Mouse (Mus musculus) CH12.LX (cell line): ENCODE results near the gene Fmo3. TPM values are rescaled to one million over a fixed set of nuclear protein-coding genes. Genes with fewer than 3 reads are reported as not detected.

ENCODE experiments used
- DNase-seq: peaks from one replicate; pipeline ENCODE4 v3.0.0-alpha.2; 2013; ENCODE audit errors: extremely low read depth
- H3K27ac ChIP-seq: 2 replicates; pipeline ENCODE4 v1.5.1; 2012; ENCODE audit warnings: low read depth, mild to moderate bottlenecking, control low read depth, moderate library complexity; ENCODE audit not compliant: insufficient read depth
- H3K27me3 ChIP-seq: replicated peaks from 2 replicates; pipeline ENCODE3; 2012; ENCODE audit warnings: inconsistent platforms
- H3K36me3 ChIP-seq, 2 experiments: replicated peaks in 1 of 2; 2 replicates each; pipeline versions ENCODE3 to v1.6.1; 2012; ENCODE audit warnings: inconsistent platforms in 1 of 2, low read length in 1 of 2, mild to moderate bottlenecking in 1 of 2, mixed read lengths in 1 of 2, moderate library complexity in 1 of 2; ENCODE audit not compliant: control insufficient read depth in 1 of 2, insufficient read depth in 1 of 2
- H3K4me1 ChIP-seq, 2 experiments: 2 replicates each; pipeline ENCODE4 v1.6.1; 2012; ENCODE audit warnings: inconsistent platforms in 1 of 2, moderate library complexity in 1 of 2; ENCODE audit not compliant: insufficient read depth in 2 of 2, control insufficient read depth in 1 of 2
- H3K4me2 ChIP-seq: 2 replicates; pipeline ENCODE4 v1.6.1; 2012; ENCODE audit warnings: low read depth, mild to moderate bottlenecking, control low read depth; ENCODE audit not compliant: poor library complexity, insufficient read depth, severe bottlenecking
- H3K4me3 ChIP-seq, 3 experiments: fragments of 150-350 bp in 1 of 3; sonication (generic) in 1 of 3; replicated peaks in 1 of 3; 2 replicates each; pipeline versions ENCODE3 to v1.5.1; 2011 to 2012; ENCODE audit warnings: low read depth in 2 of 3, low read length in 2 of 3, mild to moderate bottlenecking in 2 of 3, moderate library complexity in 2 of 3, control low read depth in 1 of 3, improper control_type of control experiment in 1 of 3, inconsistent platforms in 1 of 3, mixed read lengths in 1 of 3; ENCODE audit not compliant: poor library complexity in 1 of 3
- H3K79me2 ChIP-seq: replicated peaks from 2 replicates; pipeline ENCODE4 v1.6.1; 2012; ENCODE audit warnings: mild to moderate bottlenecking, moderate library complexity; ENCODE audit not compliant: control insufficient read depth, poor library complexity, insufficient read depth, severe bottlenecking; ENCODE audit errors: extremely low read depth
- H3K9ac ChIP-seq: 2 replicates; pipeline ENCODE4 v1.6.1; 2012; ENCODE audit warnings: low read depth, mild to moderate bottlenecking, control low read depth, moderate library complexity; ENCODE audit not compliant: insufficient read depth
- H3K9me3 ChIP-seq: replicated peaks from 2 replicates; pipeline ENCODE3; 2012; ENCODE audit warnings: low read length, inconsistent platforms, mixed read lengths
- CHD1 ChIP-seq: IDR thresholded peaks from 2 replicates; pipeline ENCODE4 v1.6.1; 2012; ENCODE audit warnings: low read depth, low read length, improper control_type of control experiment, inconsistent platforms
- CHD2 ChIP-seq: IDR thresholded peaks from 2 replicates; pipeline ENCODE4 v1.6.1; 2011; ENCODE audit warnings: low read length, improper control_type of control experiment
- CTCF ChIP-seq, 2 experiments: IDR thresholded peaks in 1 of 2; conservative IDR thresholded peaks in 1 of 2; 2 replicates each; pipeline ENCODE4 v1.5.1; 2011 to 2012; ENCODE audit warnings: low read depth in 2 of 2, low read length in 2 of 2, improper control_type of control experiment in 1 of 2, inconsistent platforms in 1 of 2, mild to moderate bottlenecking in 1 of 2, moderate library complexity in 1 of 2
- E2F4 ChIP-seq: IDR thresholded peaks from 2 replicates; pipeline ENCODE4 v1.6.1; 2011; ENCODE audit warnings: low read depth, low read length, improper control_type of control experiment; ENCODE audit not compliant: insufficient replicate concordance
- ELF1 ChIP-seq: IDR thresholded peaks from 2 replicates; pipeline ENCODE4 v1.6.1; 2014; ENCODE audit warnings: low read depth, mild to moderate bottlenecking, inconsistent platforms, low read length, improper control_type of control experiment
- EP300 ChIP-seq: IDR thresholded peaks from 2 replicates; pipeline ENCODE4 v1.6.1; 2011; ENCODE audit warnings: low read length, improper control_type of control experiment
- ETS1 ChIP-seq: conservative IDR thresholded peaks from 2 replicates; pipeline ENCODE4 v1.6.1; 2012; ENCODE audit warnings: low read depth, mild to moderate bottlenecking, inconsistent platforms, low read length, improper control_type of control experiment, moderate library complexity
- GABPA ChIP-seq: IDR thresholded peaks from 2 replicates; pipeline ENCODE4 v1.6.1; 2012; ENCODE audit warnings: low read depth, low read length, improper control_type of control experiment, inconsistent platforms; ENCODE audit not compliant: insufficient replicate concordance
- HCFC1 ChIP-seq: IDR thresholded peaks from 2 replicates; pipeline ENCODE4 v1.6.1; 2012; ENCODE audit warnings: low read depth, mild to moderate bottlenecking, inconsistent platforms, low read length, improper control_type of control experiment
- IRF4 ChIP-seq: IDR thresholded peaks from 2 replicates; pipeline ENCODE4 v1.6.1; 2014; ENCODE audit warnings: low read depth, mild to moderate bottlenecking, inconsistent platforms, low read length, improper control_type of control experiment
- JUN ChIP-seq: IDR thresholded peaks from 2 replicates; pipeline ENCODE4 v1.6.1; 2011; ENCODE audit warnings: low read depth, mild to moderate bottlenecking, low read length, improper control_type of control experiment, moderate library complexity; ENCODE audit not compliant: insufficient read depth
- KAT2A ChIP-seq: IDR thresholded peaks from 2 replicates; pipeline ENCODE4 v1.6.1; 2012; ENCODE audit warnings: low read length, improper control_type of control experiment, inconsistent platforms; ENCODE audit not compliant: insufficient replicate concordance
- MAX ChIP-seq: IDR thresholded peaks from 2 replicates; pipeline ENCODE4 v1.6.1; 2011; ENCODE audit warnings: low read length, improper control_type of control experiment
- MAZ ChIP-seq: IDR thresholded peaks from 2 replicates; pipeline ENCODE4 v1.6.1; 2012; ENCODE audit warnings: low read depth, mild to moderate bottlenecking, inconsistent platforms, low read length, improper control_type of control experiment, moderate library complexity
- MEF2A ChIP-seq: IDR thresholded peaks from 2 replicates; pipeline ENCODE4 v1.6.1; 2014; ENCODE audit warnings: low read depth, mild to moderate bottlenecking, inconsistent platforms, low read length, improper control_type of control experiment, borderline replicate concordance
- NELFE ChIP-seq: IDR thresholded peaks from 2 replicates; pipeline ENCODE4 v1.6.1; 2011; ENCODE audit warnings: low read depth, low read length, improper control_type of control experiment
- NRF1 ChIP-seq: IDR thresholded peaks from 2 replicates; pipeline ENCODE4 v1.6.1; 2014; ENCODE audit warnings: low read depth, mild to moderate bottlenecking, inconsistent platforms, low read length, improper control_type of control experiment, moderate library complexity
- PAX5 ChIP-seq: IDR thresholded peaks from 2 replicates; pipeline ENCODE4 v1.6.1; 2012; ENCODE audit warnings: low read length, inconsistent platforms, mixed read lengths
- SIN3A ChIP-seq: IDR thresholded peaks from 2 replicates; pipeline ENCODE4 v1.6.1; 2012; ENCODE audit warnings: low read length, improper control_type of control experiment, inconsistent platforms
- TBP ChIP-seq: conservative IDR thresholded peaks from 2 replicates; pipeline ENCODE4 v1.6.1; 2011; ENCODE audit warnings: low read depth, low read length, improper control_type of control experiment
- UBTF ChIP-seq: IDR thresholded peaks from 2 replicates; pipeline ENCODE4 v1.6.1; 2012; ENCODE audit warnings: low read depth, mild to moderate bottlenecking, inconsistent platforms, low read length, improper control_type of control experiment, moderate library complexity
- USF1 ChIP-seq: IDR thresholded peaks from 2 replicates; pipeline ENCODE4 v1.6.1; 2014; ENCODE audit warnings: low read depth, mild to moderate bottlenecking, inconsistent platforms, low read length, improper control_type of control experiment
- USF2 ChIP-seq: conservative IDR thresholded peaks from 2 replicates; pipeline ENCODE4 v1.6.1; 2011; ENCODE audit warnings: low read depth, low read length, improper control_type of control experiment
- ZC3H11A ChIP-seq: IDR thresholded peaks from 2 replicates; pipeline ENCODE4 v1.6.1; 2012; ENCODE audit warnings: low read depth, mild to moderate bottlenecking, inconsistent platforms, low read length, improper control_type of control experiment
- ZKSCAN1 ChIP-seq: IDR thresholded peaks from 2 replicates; pipeline ENCODE4 v1.6.1; 2012; ENCODE audit warnings: low read depth, inconsistent platforms, low read length, improper control_type of control experiment, borderline replicate concordance
- ZNF384 ChIP-seq: IDR thresholded peaks from 2 replicates; pipeline ENCODE4 v1.6.1; 2012; ENCODE audit warnings: low read depth, low read length, improper control_type of control experiment, inconsistent platforms
- dilution Hi-C: fragments of 300-500 bp; cut with MboI; formaldehyde crosslinking; loops from 2 replicates; pipeline ENCODE4 v1.14.3; 2020; ENCODE audit warnings: low sequenced_read_pairs; ENCODE audit not compliant: extremely low pct_unique_long_range_greater_than_20kb, extremely low pct_ligation_motif_present
- in situ Hi-C: fragments of 300-500 bp; cut with MboI; formaldehyde crosslinking; loops from 3 replicates; pipeline ENCODE4 v1.14.3; 2019; ENCODE audit warnings: low sequenced_read_pairs, low pct_ligation_motif_present, low pct_unique_long_range_greater_than_20kb, mixed read lengths
- polyA plus RNA-seq: library from polyadenylated mRNA; unstranded; fragments of >175 nt; gene quantifications from 2 replicates; pipeline ENCODE4 v1.2.1, GENCODE M21; 2012; ENCODE audit warnings: low read depth; ENCODE audit not compliant: insufficient read length
- total RNA-seq, 2 experiments: library from RNA; depleted of rRNA; stranded (reverse); fragments of 300-350 nt in 1 of 2; fragments of >200 nt in 1 of 2; gene quantifications; 2 replicates each; pipeline ENCODE4 v1.2.3; 2012 to 2014

The Fmo3 gene
- total and polyA plus RNA-seq, 3 experiments, result not detected

- no peaks in the 10 kb centered on the region for H3K9me3 ChIP-seq
- H3K36me3 ChIP-seq, result no peaks in the 10 kb centered on the region
- TF ChIP-seq CTCF (conservative IDR thresholded peaks at IDR 0.05 in 1 of 2, IDR thresholded peaks at IDR 0.05 in 1 of 2; ENCODE audit: low read depth in 2 of 2, low read length in 2 of 2) (no peak), CHD1 (no peak), ZKSCAN1 (no peak), SIN3A (no peak), GABPA (no peak), ZNF384 (no peak), HCFC1 (no peak), KAT2A (no peak), EP300 (no peak), USF1 (no peak), ETS1 (no peak), ELF1 (no peak), MAZ (no peak), NRF1 (no peak), E2F4 (no peak)
- H3K4me3 ChIP-seq, result no peak overlapping the region
- dilution Hi-C loops (no loop called here), in situ Hi-C loops (no loop called here)
- no peaks in the 10 kb centered on the region for H3K79me2 ChIP-seq
- no peak overlapping the region for H3K9ac ChIP-seq
- H3K27me3 ChIP-seq, result no peaks in the 10 kb centered on the region
- no peak overlapping the region for H3K27ac ChIP-seq
- DNase-seq, result no peak
- no peak overlapping the region for H3K4me2 ChIP-seq
- H3K4me1 ChIP-seq, result no peaks in the 10 kb centered on the region
Observed at GRCm38 (mm10) chr1:162943700-162944099, 40.6 kb downstream of the Fmo3 start.

- no peak overlapping the region for H3K4me2 ChIP-seq
- H3K9ac ChIP-seq, result no peak overlapping the region
- no peaks in the 10 kb centered on the region for H3K9me3 ChIP-seq
- H3K79me2 ChIP-seq, result no peaks in the 10 kb centered on the region
- TF ChIP-seq MEF2A (no peak), PAX5 (no peak), CHD1 (no peak), MAX (no peak), USF2 (no peak), HCFC1 (no peak), NELFE (no peak), ZKSCAN1 (no peak), EP300 (no peak), TBP (no peak), JUN (no peak), UBTF (no peak), IRF4 (no peak), ZC3H11A (no peak), CHD2 (no peak)
- dilution Hi-C loops, result no loop called here
- DNase-seq, result no peak
- H3K4me1 ChIP-seq, result peaks cover 2 to 4% of the 10 kb centered on the region in 2 experiments; a peak in 3 of 4 replicates
- no peak overlapping the region for H3K27ac ChIP-seq
- no peaks in the 10 kb centered on the region for H3K27me3 ChIP-seq
- no peak overlapping the region for H3K4me3 ChIP-seq
- H3K36me3 ChIP-seq, result no peaks in the 10 kb centered on the region
- in situ Hi-C loops, result no loop called here
Observed at GRCm38 (mm10) chr1:162938696-162939351, 45.5 kb downstream of the Fmo3 start.
